Mouse (Mus musculus) lung, postnatal 0 days (tissue): ENCODE data around the gene Stra6. TPM values are rescaled to one million over a fixed set of nuclear protein-coding genes. Genes with fewer than 3 reads are reported as not detected.

Experiments
- ATAC-seq: fragments of 200-750 bp; cut with Nextera tagmentation; 2 replicates; pipeline ENCODE4 v1.8.0; 2017; ENCODE audit warnings: moderate library complexity
- DNase-seq: peaks from one replicate; pipeline ENCODE4 v3.0.0-alpha.2; 2016; ENCODE audit warnings: low spot score
- H3K27ac ChIP-seq: fragments of 300-500 bp; sonication (generic); 2 replicates; pipeline ENCODE4 v1.5.1; 2014; ENCODE audit warnings: antibody characterized with exemption, mild to moderate bottlenecking, low read length, mixed read lengths
- H3K27me3 ChIP-seq: fragments of 300-500 bp; sonication (generic); replicated peaks from 2 replicates; pipeline ENCODE4 v1.6.1; 2014; ENCODE audit warnings: low read length, mixed read lengths; ENCODE audit not compliant: insufficient read depth
- H3K36me3 ChIP-seq: fragments of 300-500 bp; sonication (generic); 2 replicates; pipeline ENCODE4 v1.6.1; 2014; ENCODE audit warnings: low read length, mixed read lengths; ENCODE audit not compliant: insufficient read depth
- H3K4me1 ChIP-seq: fragments of 300-500 bp; sonication (generic); 2 replicates; pipeline ENCODE4 v1.6.1; 2014; ENCODE audit warnings: antibody characterized with exemption, low read depth, low read length, mixed read lengths; ENCODE audit not compliant: insufficient read depth
- H3K4me2 ChIP-seq: fragments of 300-500 bp; sonication (generic); replicated peaks from 2 replicates; pipeline ENCODE4 v1.6.1; 2014; ENCODE audit warnings: low read depth, mild to moderate bottlenecking, low read length, moderate library complexity, mixed read lengths
- H3K4me3 ChIP-seq: fragments of 300-500 bp; sonication (generic); 2 replicates; pipeline ENCODE4 v1.5.1; 2014; ENCODE audit warnings: low read depth, low read length
- H3K9ac ChIP-seq: fragments of 300-500 bp; sonication (generic); replicated peaks from 2 replicates; pipeline ENCODE4 v1.6.1; 2014; ENCODE audit warnings: low read depth, mild to moderate bottlenecking
- H3K9me3 ChIP-seq: fragments of 300-500 bp; sonication (generic); 2 replicates; pipeline ENCODE4 v1.6.1; 2016; ENCODE audit warnings: low read length, mixed read lengths
- CTCF ChIP-seq: IDR thresholded peaks from 2 replicates; pipeline ENCODE4 v1.5.1; 2016; ENCODE audit warnings: antibody characterized with exemption, mild to moderate bottlenecking
- EP300 ChIP-seq: IDR thresholded peaks from 2 replicates; pipeline ENCODE4 v1.6.1; 2016; ENCODE audit warnings: antibody characterized with exemption, mild to moderate bottlenecking, control low read depth
- WGBS: fragments of 180-500 bp; shearing (Covaris S2); extraction: QIAGEN DNeasy Blood & Tissue Kit; methylation state at CpG from one replicate; pipeline ENCODE4 v1.1.7; 2014; 5-methylcytosine and 5-hydroxymethylcytosine counted together
- polyA plus RNA-seq: library from polyadenylated mRNA; unstranded; fragments of >200 nt; fragmentation: Nextera tagmentation; extraction: Ambion mirVana; gene quantifications from 2 replicates; pipeline ENCODE4 v1.2.1, GENCODE M21; 2015

Stra6 gene
- polyA plus RNA-seq, 1 experiment from 2014 or later, result 0.41 TPM

GRCm38 (mm10) chr9:58174818-58175251, 111.2 kb downstream of the Stra6 start:
- Histone ChIP-seq H3K4me2 (no peak overlapping the region), H3K27me3 (no peaks in the 10 kb centered on the region), H3K36me3 (no peaks in the 10 kb centered on the region), H3K9me3 (no peaks in the 10 kb centered on the region), H3K4me1 (no peaks in the 10 kb centered on the region), H3K9ac (no peak overlapping the region), H3K27ac (no peak overlapping the region), H3K4me3 (no peak overlapping the region)
- no peak for ATAC-seq
- no peak for DNase-seq
- no peak for TF ChIP-seq CTCF
- 29% methylated on average over 5 of the region's 5 CpGs for WGBS

GRCm38 (mm10) chr9:58175745-58176487, 112.3 kb downstream of the Stra6 start:
- ATAC-seq, result no peak

GRCm38 (mm10) chr9:58177165-58177564, 113.6 kb downstream of the Stra6 start:
- Histone ChIP-seq H3K27ac (no peak overlapping the region), H3K9me3 (no peaks in the 10 kb centered on the region), H3K4me2 (no peak overlapping the region), H3K9ac (no peak overlapping the region), H3K27me3 (no peaks in the 10 kb centered on the region), H3K36me3 (no peaks in the 10 kb centered on the region), H3K4me3 (no peak overlapping the region), H3K4me1 (no peaks in the 10 kb centered on the region)
- ATAC-seq (no peak), DNase-seq (no peak)
- no peak for TF ChIP-seq EP300
- TF ChIP-seq CTCF, result no peak
- WGBS, result 72% methylated on average over 4 of the region's 4 CpGs

More at GRCm38 (mm10) chr9:58175745-58176487, 112.3 kb downstream of the Stra6 start:
- H3K9me3 ChIP-seq, result no peaks in the 10 kb centered on the region
- H3K4me1 ChIP-seq, result no peaks in the 10 kb centered on the region
- no peaks in the 10 kb centered on the region for H3K36me3 ChIP-seq
- DNase-seq, result no peak
- 32% methylated on average over 5 of the region's 5 CpGs for WGBS
- no peaks in the 10 kb centered on the region for H3K27me3 ChIP-seq
- no peak overlapping the region for H3K4me3 ChIP-seq
- no peak for TF ChIP-seq EP300
- no peak for TF ChIP-seq CTCF
- no peak overlapping the region for H3K27ac ChIP-seq
- H3K9ac ChIP-seq, result no peak overlapping the region
- no peak overlapping the region for H3K4me2 ChIP-seq

DNA sequence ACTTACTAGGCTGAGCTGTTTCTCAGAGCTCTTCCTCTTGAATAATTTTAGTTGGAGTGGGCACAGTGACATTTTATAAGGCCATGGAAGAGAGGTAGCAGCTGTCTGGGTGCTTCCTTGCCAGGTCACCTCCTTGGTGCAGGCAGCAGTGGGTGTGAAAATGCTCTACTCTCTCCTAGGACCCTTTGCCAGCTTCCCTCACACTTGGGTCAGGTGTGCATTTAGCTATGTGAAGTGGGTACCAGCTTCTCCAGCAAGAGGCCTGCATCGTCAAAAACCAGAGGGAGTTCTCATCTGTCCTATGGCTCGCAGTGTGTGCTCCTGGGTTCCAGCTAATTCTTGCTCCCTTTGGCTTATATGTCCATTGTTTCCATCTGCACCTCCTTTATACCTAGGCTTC, 115.8 kb downstream of the Stra6 start:
- DNase-seq, result no peak
- Histone ChIP-seq H3K4me3 (no peak overlapping the region), H3K9ac (no peak overlapping the region), H3K36me3 (no peaks in the 10 kb centered on the region), H3K4me2 (no peak overlapping the region), H3K27ac (no peak overlapping the region), H3K27me3 (no peaks in the 10 kb centered on the region), H3K9me3 (no peaks in the 10 kb centered on the region), H3K4me1 (no peaks in the 10 kb centered on the region)
- TF ChIP-seq CTCF (no peak), EP300 (no peak)
- ATAC-seq, result no peak
- 86% methylated on average over 2 of the region's 2 CpGs for WGBS

DNA sequence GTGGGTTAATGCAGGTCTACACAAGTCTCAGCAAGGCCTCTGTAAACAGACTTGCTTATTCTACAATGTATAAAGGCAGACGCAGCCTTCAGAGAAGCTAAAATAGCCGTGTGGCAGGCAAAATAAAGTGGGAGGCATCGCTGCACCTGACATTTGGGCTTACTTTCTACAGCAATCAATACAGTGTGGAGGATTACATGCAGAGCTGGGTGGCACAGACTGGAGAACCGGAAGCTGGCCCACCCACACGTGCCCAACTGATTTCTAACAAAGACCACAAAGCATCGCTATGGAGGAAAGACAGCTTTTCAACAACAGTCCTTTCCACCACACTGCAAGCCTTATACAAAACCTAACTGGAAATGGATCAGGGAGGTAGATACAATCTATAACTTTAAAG, 120.9 kb downstream of the Stra6 start:
- H3K27ac ChIP-seq, result no peak overlapping the region
- H3K9ac ChIP-seq, result no peak overlapping the region
- H3K27me3 ChIP-seq, result no peaks in the 10 kb centered on the region
- no peak for TF ChIP-seq EP300
- TF ChIP-seq CTCF, result no peak
- no peaks in the 10 kb centered on the region for H3K4me1 ChIP-seq
- H3K4me3 ChIP-seq, result no peak overlapping the region
- 74% methylated on average over 6 of the region's 6 CpGs for WGBS
- DNase-seq (no peak), ATAC-seq (no peak)
- no peaks in the 10 kb centered on the region for H3K36me3 ChIP-seq
- no peaks in the 10 kb centered on the region for H3K9me3 ChIP-seq
- no peak overlapping the region for H3K4me2 ChIP-seq

DNA sequence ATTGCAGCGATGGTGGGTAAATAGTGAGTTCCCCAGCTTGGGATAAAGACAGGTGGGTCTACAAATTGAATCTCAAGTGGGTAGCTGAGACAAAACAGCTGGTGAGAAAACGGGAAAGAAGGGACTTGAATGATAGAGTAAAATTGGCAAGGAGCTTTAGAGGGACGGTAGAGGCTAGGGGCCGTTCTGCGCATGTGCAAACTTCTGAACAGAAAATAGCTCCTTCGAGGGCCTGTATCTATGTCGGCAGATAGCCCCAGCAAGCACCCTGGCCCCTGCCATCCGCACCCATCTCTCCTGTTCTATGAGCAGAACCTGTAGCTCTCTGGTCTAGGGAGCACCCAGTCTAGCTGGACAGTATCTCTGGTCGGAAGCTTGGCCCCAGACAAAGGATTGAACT, 130.6 kb downstream of the Stra6 start:
- H3K27me3 ChIP-seq, result peaks cover 42% of the 10 kb centered on the region
- H3K27ac ChIP-seq, result no peak overlapping the region
- no peak for ATAC-seq

More for the DNA sequence above, 130.6 kb downstream of the Stra6 start:
- WGBS, result 62% methylated on average over 9 of the region's 9 CpGs
- TF ChIP-seq CTCF, result no peak
- no peak for TF ChIP-seq EP300
- Histone ChIP-seq H3K9me3 (no peaks in the 10 kb centered on the region), H3K4me3 (no peak overlapping the region), H3K9ac (no peak overlapping the region), H3K4me2 (no peak overlapping the region), H3K4me1 (peaks cover 8% of the 10 kb centered on the region; the same call in 1 of the 2 replicates), H3K36me3 (no peaks in the 10 kb centered on the region)
- DNase-seq, result no peak
